Mouse (Mus musculus): ENCODE measurements around the gene Ndufa11. TPM values are rescaled to one million over a fixed set of nuclear protein-coding genes. Genes with fewer than 3 reads are reported as not detected.

Ndufa11 gene
- polyA plus RNA-seq, 1 experiment from 2014 or later = 406 TPM

- ATAC-seq (ENCODE audit: insufficient read depth, low FRiP score, low TSS enrichment) (no peak), DNase-seq (ENCODE audit: low spot score) (no peak)
- Histone ChIP-seq H3K9ac (ENCODE audit: low read length) (no peak overlapping the region), H3K27me3 (ENCODE audit: control insufficient read depth, insufficient read depth, low read length) (no peaks in the 10 kb centered on the region), H3K9me3 (ENCODE audit: control insufficient read depth, low read length) (no peaks in the 10 kb centered on the region), H3K27ac (ENCODE audit: low read depth, low read length) (no peak overlapping the region), H3K4me2 (ENCODE audit: low read depth) (no peak overlapping the region), H3K4me1 (ENCODE audit: control insufficient read depth, insufficient read depth, low read length) (no peaks in the 10 kb centered on the region), H3K4me3 (ENCODE audit: low read depth, low read length) (no peak overlapping the region), H3K36me3 (ENCODE audit: control insufficient read depth, insufficient read depth, low read length) (peaks cover 12% of the 10 kb centered on the region)
- 89% methylated on average over 5 of the region's 5 CpGs for WGBS
Observed at GRCm38 (mm10) chr17:56683546-56684140, 33.9 kb upstream of the Ndufa11 start.

- peaks cover 12% of the 10 kb centered on the region for H3K36me3 ChIP-seq (ENCODE audit: control insufficient read depth, insufficient read depth, low read length)
- H3K4me1 ChIP-seq (ENCODE audit: control insufficient read depth, insufficient read depth, low read length) = no peaks in the 10 kb centered on the region
- H3K27ac ChIP-seq (ENCODE audit: low read depth, low read length) = no peak overlapping the region
- no peak overlapping the region for H3K4me2 ChIP-seq (ENCODE audit: low read depth)
- ATAC-seq (ENCODE audit: insufficient read depth, low FRiP score, low TSS enrichment) = no peak
- no peak overlapping the region for H3K9ac ChIP-seq (ENCODE audit: low read length)
- no peaks in the 10 kb centered on the region for H3K9me3 ChIP-seq (ENCODE audit: control insufficient read depth, low read length)
- 94% methylated on average over 2 of the region's 2 CpGs for WGBS
- no peak for DNase-seq (ENCODE audit: low spot score)
- no peaks in the 10 kb centered on the region for H3K27me3 ChIP-seq (ENCODE audit: control insufficient read depth, insufficient read depth, low read length)
- H3K4me3 ChIP-seq (ENCODE audit: low read depth, low read length) = no peak overlapping the region
Observed at GRCm38 (mm10) chr17:56684649-56685048, 32.9 kb upstream of the Ndufa11 start.

DNA sequence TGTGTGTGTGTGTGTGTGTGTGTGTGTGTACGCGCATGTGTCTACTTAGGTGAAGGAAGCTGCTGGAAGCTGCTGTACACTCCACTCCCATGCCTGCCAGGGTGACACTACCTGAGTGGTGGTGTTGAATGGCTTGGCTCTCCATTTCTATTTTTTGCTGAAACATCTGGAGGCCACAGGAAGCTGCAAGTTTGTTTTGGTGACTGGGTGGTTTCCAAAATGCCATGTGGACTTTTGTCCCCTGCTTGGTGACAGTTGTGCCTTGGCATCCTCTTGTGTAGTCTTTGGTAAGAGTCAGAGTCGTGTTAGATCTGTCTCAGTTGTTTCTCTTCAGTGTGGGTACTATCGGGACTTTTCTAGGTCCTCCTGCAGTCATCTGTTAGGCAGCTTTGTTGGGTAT, 30.8 kb upstream of the Ndufa11 start:
- H3K9ac ChIP-seq (ENCODE audit: low read length) = no peak overlapping the region
- WGBS = 85% methylated on average over 2 of the region's 4 CpGs
- no peak overlapping the region for H3K4me3 ChIP-seq (ENCODE audit: low read depth, low read length)
- peaks cover 12% of the 10 kb centered on the region for H3K36me3 ChIP-seq (ENCODE audit: control insufficient read depth, insufficient read depth, low read length)
- no peak overlapping the region for H3K27ac ChIP-seq (ENCODE audit: low read depth, low read length)
- H3K4me2 ChIP-seq (ENCODE audit: low read depth) = no peak overlapping the region
- no peaks in the 10 kb centered on the region for H3K27me3 ChIP-seq (ENCODE audit: control insufficient read depth, insufficient read depth, low read length)
- no peaks in the 10 kb centered on the region for H3K9me3 ChIP-seq (ENCODE audit: control insufficient read depth, low read length)
- no peak for DNase-seq (ENCODE audit: low spot score)
- no peak for ATAC-seq (ENCODE audit: insufficient read depth, low FRiP score, low TSS enrichment)
- H3K4me1 ChIP-seq (ENCODE audit: control insufficient read depth, insufficient read depth, low read length) = no peaks in the 10 kb centered on the region

DNA sequence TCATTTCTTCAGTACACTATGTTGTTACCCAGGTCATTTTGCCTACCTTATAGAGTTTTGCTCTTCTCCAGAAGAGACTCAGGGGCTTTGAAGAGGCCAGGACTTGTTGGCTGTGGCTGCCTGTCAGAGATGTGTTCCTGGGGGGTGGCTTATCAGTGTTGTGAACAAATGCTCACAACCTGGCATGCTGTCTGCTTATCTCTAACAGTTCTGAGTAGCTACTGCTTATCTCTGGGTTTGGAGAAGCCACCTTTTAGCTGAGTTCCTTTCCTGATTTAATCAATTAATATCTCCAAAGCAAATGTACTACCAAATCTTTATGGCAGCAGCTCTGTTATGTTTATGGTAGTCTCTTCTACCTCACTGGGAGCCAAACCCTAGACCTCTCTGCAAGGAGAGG, 29.5 kb upstream of the Ndufa11 start:
- Histone ChIP-seq H3K36me3 (ENCODE audit: control insufficient read depth, insufficient read depth, low read length) (peaks cover 14% of the 10 kb centered on the region), H3K4me2 (ENCODE audit: low read depth) (no peak overlapping the region), H3K4me3 (ENCODE audit: low read depth, low read length) (no peak overlapping the region), H3K27ac (ENCODE audit: low read depth, low read length) (no peak overlapping the region), H3K27me3 (ENCODE audit: control insufficient read depth, insufficient read depth, low read length) (no peaks in the 10 kb centered on the region), H3K9ac (ENCODE audit: low read length) (no peak overlapping the region), H3K9me3 (ENCODE audit: control insufficient read depth, low read length) (no peaks in the 10 kb centered on the region), H3K4me1 (ENCODE audit: control insufficient read depth, insufficient read depth, low read length) (no peaks in the 10 kb centered on the region)
- DNase-seq (ENCODE audit: low spot score) = no peak
- no peak for ATAC-seq (ENCODE audit: insufficient read depth, low FRiP score, low TSS enrichment)

GRCm38 (mm10) chr17:56688689-56689088, 28.9 kb upstream of the Ndufa11 start:
- Histone ChIP-seq H3K4me1 (ENCODE audit: control insufficient read depth, insufficient read depth, low read length) (no peaks in the 10 kb centered on the region), H3K9ac (ENCODE audit: low read length) (no peak overlapping the region), H3K4me2 (ENCODE audit: low read depth) (no peak overlapping the region), H3K27ac (ENCODE audit: low read depth, low read length) (no peak overlapping the region), H3K9me3 (ENCODE audit: control insufficient read depth, low read length) (no peaks in the 10 kb centered on the region), H3K4me3 (ENCODE audit: low read depth, low read length) (no peak overlapping the region), H3K27me3 (ENCODE audit: control insufficient read depth, insufficient read depth, low read length) (no peaks in the 10 kb centered on the region), H3K36me3 (ENCODE audit: control insufficient read depth, insufficient read depth, low read length) (peaks cover 19% of the 10 kb centered on the region)
- ATAC-seq (ENCODE audit: insufficient read depth, low FRiP score, low TSS enrichment) = no peak
- no peak for DNase-seq (ENCODE audit: low spot score)
- WGBS = 89% methylated on average over 2 of the region's 2 CpGs

GRCm38 (mm10) chr17:56693395-56693794, 24.2 kb upstream of the Ndufa11 start:
- 67% methylated on average over 1 of the region's 1 CpGs for WGBS
- ATAC-seq (ENCODE audit: insufficient read depth, low FRiP score, low TSS enrichment) = no peak

GRCm38 (mm10) chr17:56693851-56694310, 23.7 kb upstream of the Ndufa11 start:
- Histone ChIP-seq H3K4me1 (ENCODE audit: control insufficient read depth, insufficient read depth, low read length) (no peaks in the 10 kb centered on the region), H3K4me3 (ENCODE audit: low read depth, low read length) (no peak overlapping the region), H3K9me3 (ENCODE audit: control insufficient read depth, low read length) (no peaks in the 10 kb centered on the region), H3K27me3 (ENCODE audit: control insufficient read depth, insufficient read depth, low read length) (no peaks in the 10 kb centered on the region), H3K27ac (ENCODE audit: low read depth, low read length) (no peak overlapping the region), H3K36me3 (ENCODE audit: control insufficient read depth, insufficient read depth, low read length) (peaks cover 36% of the 10 kb centered on the region), H3K4me2 (ENCODE audit: low read depth) (no peak overlapping the region), H3K9ac (ENCODE audit: low read length) (no peak overlapping the region)
- no peak for DNase-seq (ENCODE audit: low spot score)
- WGBS = 73% methylated on average over 6 of the region's 6 CpGs
- no peak; the same call in 1 of the 2 replicates for ATAC-seq (ENCODE audit: insufficient read depth, low FRiP score, low TSS enrichment)

More at GRCm38 (mm10) chr17:56693395-56693794, 24.2 kb upstream of the Ndufa11 start:
- Histone ChIP-seq H3K4me1 (ENCODE audit: control insufficient read depth, insufficient read depth, low read length) (no peaks in the 10 kb centered on the region), H3K4me2 (ENCODE audit: low read depth) (no peak overlapping the region), H3K36me3 (ENCODE audit: control insufficient read depth, insufficient read depth, low read length) (peaks cover 34% of the 10 kb centered on the region), H3K9ac (ENCODE audit: low read length) (no peak overlapping the region), H3K27ac (ENCODE audit: low read depth, low read length) (no peak overlapping the region), H3K9me3 (ENCODE audit: control insufficient read depth, low read length) (no peaks in the 10 kb centered on the region), H3K4me3 (ENCODE audit: low read depth, low read length) (no peak overlapping the region), H3K27me3 (ENCODE audit: control insufficient read depth, insufficient read depth, low read length) (no peaks in the 10 kb centered on the region)
- DNase-seq (ENCODE audit: low spot score) = no peak

DNA sequence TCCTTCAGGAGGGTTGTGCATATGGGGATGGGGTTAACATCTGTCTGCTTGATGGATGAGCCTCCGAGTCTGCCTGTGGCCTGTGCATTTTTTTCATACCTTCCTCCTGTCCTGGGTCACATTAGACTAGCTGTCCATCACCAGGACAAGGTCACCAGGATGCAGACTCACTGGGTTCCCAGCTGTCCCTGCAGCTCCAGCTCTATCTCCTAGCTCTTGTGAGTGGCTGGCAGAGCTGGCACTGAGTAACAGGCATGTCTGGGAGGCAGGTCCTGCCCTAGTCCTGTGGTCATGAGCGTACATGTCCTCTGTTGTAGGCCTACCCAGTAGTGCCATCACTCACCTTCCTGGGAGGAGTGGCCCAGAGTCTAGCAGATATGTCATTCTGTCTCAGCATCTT, 17.1 kb upstream of the Ndufa11 start:
- Histone ChIP-seq H3K9ac (ENCODE audit: low read length) (no peak overlapping the region), H3K36me3 (ENCODE audit: control insufficient read depth, insufficient read depth, low read length) (peaks cover 47% of the 10 kb centered on the region), H3K27me3 (ENCODE audit: control insufficient read depth, insufficient read depth, low read length) (no peaks in the 10 kb centered on the region), H3K4me1 (ENCODE audit: control insufficient read depth, insufficient read depth, low read length) (no peaks in the 10 kb centered on the region), H3K4me2 (ENCODE audit: low read depth) (no peak overlapping the region), H3K9me3 (ENCODE audit: control insufficient read depth, low read length) (no peaks in the 10 kb centered on the region), H3K4me3 (ENCODE audit: low read depth, low read length) (no peak overlapping the region), H3K27ac (ENCODE audit: low read depth, low read length) (no peak overlapping the region)
- 85% methylated on average over 2 of the region's 2 CpGs for WGBS
- peak; percentile 31; the same call in 1 of the 2 replicates for ATAC-seq (ENCODE audit: insufficient read depth, low FRiP score, low TSS enrichment)
- no peak for DNase-seq (ENCODE audit: low spot score)

- Histone ChIP-seq H3K4me1 (ENCODE audit: control insufficient read depth, insufficient read depth, low read length) (no peaks in the 10 kb centered on the region), H3K4me2 (ENCODE audit: low read depth) (no peak overlapping the region), H3K27me3 (ENCODE audit: control insufficient read depth, insufficient read depth, low read length) (no peaks in the 10 kb centered on the region), H3K27ac (ENCODE audit: low read depth, low read length) (no peak overlapping the region), H3K36me3 (ENCODE audit: control insufficient read depth, insufficient read depth, low read length) (peaks cover 50% of the 10 kb centered on the region), H3K9ac (ENCODE audit: low read length) (no peak overlapping the region), H3K9me3 (ENCODE audit: control insufficient read depth, low read length) (no peaks in the 10 kb centered on the region), H3K4me3 (ENCODE audit: low read depth, low read length) (no peak overlapping the region)
- WGBS = 88% methylated on average over 4 of the region's 4 CpGs
- ATAC-seq (ENCODE audit: insufficient read depth, low FRiP score, low TSS enrichment) (no peak), DNase-seq (ENCODE audit: low spot score) (no peak)
Observed at GRCm38 (mm10) chr17:56703038-56703437, 14.5 kb upstream of the Ndufa11 start.
